Mouse (Mus musculus): ENCODE results near the gene Ccdc120.
"Not testable (repeated sequence)": the region's sequence is repeated elsewhere in the genome, so short reads cannot be mapped to it uniquely, and the experiment has no call there.

The Ccdc120 gene

GRCm38 (mm10) chrX:7713764-7714134 lies 37.0 kb downstream of the Ccdc120 start:
- intact Hi-C loops (cut with DNase I), result not testable (repeated sequence)

GRCm38 (mm10) chrX:7696954-7697381 lies 53.7 kb downstream of the Ccdc120 start, which contains the start of gene Gpkow:
Gpkow (plus strand) TSS chrX:7697131.
- intact Hi-C loops (cut with DNase I), result no loop called here

GRCm38 (mm10) chrX:7696520-7696919 lies 54.2 kb downstream of the Ccdc120 start:
- intact Hi-C loops (cut with DNase I), result no loop called here

- intact Hi-C loops (cut with DNase I), result no loop called here
Measured at GRCm38 (mm10) chrX:7692862-7693261, 57.8 kb downstream of the Ccdc120 start.

- intact Hi-C loops (cut with DNase I), result no loop called here
Measured at GRCm38 (mm10) chrX:7690486-7690885, 60.2 kb downstream of the Ccdc120 start.

GRCm38 (mm10) chrX:7688321-7688720 lies 62.4 kb downstream of the Ccdc120 start:
- intact Hi-C loops (cut with DNase I), result no loop called here
